In the genomic region with DNA sequence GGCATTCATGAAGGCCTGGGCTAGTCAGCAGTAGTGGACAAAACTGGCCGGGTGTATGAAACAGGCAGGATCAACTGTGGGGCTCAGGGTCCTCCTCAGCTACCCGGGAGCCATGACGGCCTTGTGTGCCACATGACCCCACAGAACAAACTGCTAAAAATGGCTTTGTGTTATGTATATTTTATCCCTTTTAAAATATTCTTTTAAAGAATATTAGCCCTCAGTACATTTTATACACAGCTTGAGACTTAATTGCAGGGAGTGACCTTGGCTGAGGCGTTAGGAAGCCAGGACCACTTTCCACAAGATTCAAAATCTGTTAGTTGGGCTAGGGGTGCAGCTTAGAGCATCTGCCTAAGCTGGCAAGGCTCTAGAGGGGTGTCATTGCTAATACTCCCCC, we compare ENCODE assay signal across 9 mouse cellular contexts. TPM values are rescaled to one million over a fixed set of nuclear protein-coding genes. Genes with fewer than 3 reads are reported as not detected.
DNase-seq lines count a peak whose midpoint lies in the region; ATAC-seq lines count a peak whose summit lies in the region.
"Had no signal": no experiment of that assay in that cellular context is flagged by ENCODE, and none has a peak within 500 bp of the region (broad histone marks: within the 10 kb centered on the region; RNA-seq: fewer than 3 reads in every experiment).

No protein-coding gene starts in this region.

- no peaks in the 10 kb centered on the region for H3K36me3 ChIP-seq in heart, embryonic 16.5 days (ENCODE audit: control insufficient read depth, insufficient read depth)
- no peaks in the 10 kb centered on the region for H3K36me3 ChIP-seq in hindbrain, embryonic 10.5 days
- H3K36me3 ChIP-seq in midbrain, embryonic 11.5 days (ENCODE audit: control insufficient read depth, insufficient read depth, low read length) = no peaks in the 10 kb centered on the region

- WGBS in heart, embryonic 16.5 days = 68% methylated on average over 4 of the region's 4 CpGs
- 59% methylated on average over 4 of the region's 4 CpGs for WGBS in hindbrain, embryonic 10.5 days
- WGBS in midbrain, embryonic 11.5 days = 51% methylated on average over 4 of the region's 4 CpGs

- H3K9me3 ChIP-seq in heart, embryonic 16.5 days (replicated peaks; ENCODE audit: control insufficient read depth, low read length) = no peaks in the 10 kb centered on the region
- no peaks in the 10 kb centered on the region for H3K9me3 ChIP-seq in hindbrain, embryonic 10.5 days
- no peaks in the 10 kb centered on the region for H3K9me3 ChIP-seq in midbrain, embryonic 11.5 days (ENCODE audit: control insufficient read depth, low read length)

- peak overlapping the region; percentile 58 for H3K4me3 ChIP-seq in heart, embryonic 16.5 days (ENCODE audit: low read length)
- peak overlapping the region; percentile 53; the same call in 1 of the 2 replicates for H3K4me3 ChIP-seq in hindbrain, embryonic 10.5 days
- no peak overlapping the region for H3K4me3 ChIP-seq in midbrain, embryonic 11.5 days (ENCODE audit: low read depth, low read length)

- DNase-seq in heart, postnatal 4 days = no peak
- peak; percentile 45 for DNase-seq in embryo, embryonic 10.5 days (ENCODE audit: low spot score)
- DNase-seq in hindbrain, embryonic 10.5 days (ENCODE audit: low spot score) = peak; percentile 18
- peak; percentile 90 for DNase-seq in midbrain, embryonic 11.5 days (ENCODE audit: low spot score, missing footprints)
- no peak for DNase-seq in left cerebral cortex, adult 9 months (ENCODE audit: low spot score in 2 of 2)
- no peak for DNase-seq in layer of hippocampus, postnatal 36 days
- no peak for DNase-seq in thymus, postnatal 36 days

- peaks cover 6% of the 10 kb centered on the region for H3K4me1 ChIP-seq in heart, embryonic 16.5 days (ENCODE audit: control insufficient read depth, insufficient read depth, low read length)
- peaks cover 15% of the 10 kb centered on the region for H3K4me1 ChIP-seq in hindbrain, embryonic 10.5 days (replicated peaks)
- peaks cover 14% of the 10 kb centered on the region for H3K4me1 ChIP-seq in midbrain, embryonic 11.5 days (ENCODE audit: control insufficient read depth, insufficient read depth, low read length)

- no peaks in the 10 kb centered on the region for H3K27me3 ChIP-seq in heart, embryonic 16.5 days (ENCODE audit: control insufficient read depth, insufficient read depth, low read length)
- H3K27me3 ChIP-seq in hindbrain, embryonic 10.5 days (ENCODE audit: insufficient read depth, poor library complexity, severe bottlenecking) = peaks cover 17% of the 10 kb centered on the region
- peaks cover 11% of the 10 kb centered on the region for H3K27me3 ChIP-seq in midbrain, embryonic 11.5 days (ENCODE audit: control insufficient read depth, insufficient read depth, low read length)

- no peak for ATAC-seq in heart, embryonic 16.5 days (replicated peaks; ENCODE audit: extremely low read depth, insufficient read depth, low FRiP score)
- ATAC-seq in midbrain, embryonic 11.5 days (ENCODE audit: low FRiP score) = peak; percentile 63; the same call in 1 of the 2 replicates

- H3K4me2 ChIP-seq in heart, embryonic 16.5 days (ENCODE audit: low read depth, low read length) = peak overlapping the region; percentile 84
- H3K4me2 ChIP-seq in midbrain, embryonic 11.5 days = peak overlapping the region; percentile 58

- H3K27ac ChIP-seq in heart, embryonic 16.5 days (ENCODE audit: low read length) = peak overlapping the region; percentile 29; the same call in 1 of the 2 replicates
- H3K27ac ChIP-seq in hindbrain, embryonic 10.5 days = peak overlapping the region; percentile 88
- no peak overlapping the region for H3K27ac ChIP-seq in midbrain, embryonic 11.5 days (ENCODE audit: low read depth, low read length)

- H3K9ac ChIP-seq in heart, embryonic 16.5 days (ENCODE audit: low read length) = peak overlapping the region; percentile 80; the same call in 1 of the 2 replicates
- H3K9ac ChIP-seq in midbrain, embryonic 11.5 days (ENCODE audit: low read length) = peak overlapping the region; percentile 78

RNA-seq across cellular contexts. Expression of a gene that starts 5.8 kb away (rescaled TPM):
- polyA plus RNA-seq in heart, embryonic 16.5 days (2015; fragmentation: Nextera tagmentation; extraction: Ambion mirVana) = 229 and 252 TPM in 2 replicates
- total RNA-seq in heart, postnatal 4 days (2021) = 100 to 1,000 TPM; 191 to 216 TPM
- 502 and 622 TPM in 2 replicates for polyA plus RNA-seq in hindbrain, embryonic 10.5 days (2016; fragmentation: Nextera tagmentation; extraction: Ambion mirVana)
- 848 and 902 TPM in 2 replicates for polyA plus RNA-seq in midbrain, embryonic 11.5 days (2014; fragmentation: Nextera tagmentation; extraction: Ambion mirVana)
- total RNA-seq in layer of hippocampus, postnatal 36 days (2021) = 100 to 1,000 TPM; 303 to 325 TPM

RNA-seq across cellular contexts. Expression of a gene that starts 16.7 kb away (rescaled TPM):
- not detected in 2 replicates for polyA plus RNA-seq in heart, embryonic 16.5 days (2015; fragmentation: Nextera tagmentation; extraction: Ambion mirVana)
- not detected for total RNA-seq in heart, postnatal 4 days (2021)
- polyA plus RNA-seq in hindbrain, embryonic 10.5 days (2016; fragmentation: Nextera tagmentation; extraction: Ambion mirVana) = 0.24 TPM in 1 of 2 replicates, not detected in the other
- not detected in 2 replicates for polyA plus RNA-seq in midbrain, embryonic 11.5 days (2014; fragmentation: Nextera tagmentation; extraction: Ambion mirVana)
- not detected for total RNA-seq in layer of hippocampus, postnatal 36 days (2021)
- total RNA-seq: liver, adult 2 months had no signal
- polyA plus RNA-seq: liver, adult 2 months had no signal

RNA-seq across cellular contexts. Expression of a gene that starts 45.5 kb away (rescaled TPM):
- 264 and 274 TPM in 2 replicates for polyA plus RNA-seq in heart, embryonic 16.5 days (2015; fragmentation: Nextera tagmentation; extraction: Ambion mirVana)
- total RNA-seq in heart, postnatal 4 days (2021) = 100 to 1,000 TPM; 322 to 335 TPM
- polyA plus RNA-seq in hindbrain, embryonic 10.5 days (2016; fragmentation: Nextera tagmentation; extraction: Ambion mirVana) = 242 and 331 TPM in 2 replicates
- 237 and 254 TPM in 2 replicates for polyA plus RNA-seq in midbrain, embryonic 11.5 days (2014; fragmentation: Nextera tagmentation; extraction: Ambion mirVana)
- total RNA-seq in layer of hippocampus, postnatal 36 days (2021) = 100 to 1,000 TPM; 425 to 428 TPM

RNA-seq across cellular contexts. Expression of a gene that starts 60.0 kb away (rescaled TPM):
- polyA plus RNA-seq in heart, embryonic 16.5 days (2015; fragmentation: Nextera tagmentation; extraction: Ambion mirVana) = 31.1 and 33.4 TPM in 2 replicates
- total RNA-seq in heart, postnatal 4 days (2021) = 10 to 100 TPM; 27.1 to 27.9 TPM
- 20.9 and 22.5 TPM in 2 replicates for polyA plus RNA-seq in hindbrain, embryonic 10.5 days (2016; fragmentation: Nextera tagmentation; extraction: Ambion mirVana)
- polyA plus RNA-seq in midbrain, embryonic 11.5 days (2014; fragmentation: Nextera tagmentation; extraction: Ambion mirVana) = 24.7 and 27.3 TPM in 2 replicates
- total RNA-seq in layer of hippocampus, postnatal 36 days (2021) = 10 to 100 TPM; 29.6 to 30.1 TPM

Comparison
In these comparisons a context has a peak if more than half of its experiments do, and no peak if none do; other contexts are left out.
1. DNase-seq: peak in embryo, embryonic 10.5 days (single experiment), hindbrain, embryonic 10.5 days (single experiment) and midbrain, embryonic 11.5 days (single experiment); none in heart, postnatal 4 days (single experiment), left cerebral cortex, adult 9 months (0 of 2), layer of hippocampus, postnatal 36 days (0 of 2) and thymus, postnatal 36 days (0 of 2).